Mouse (Mus musculus): ENCODE results near the gene Dner. TPM values are rescaled to one million over a fixed set of nuclear protein-coding genes. Genes with fewer than 3 reads are reported as not detected.
A peak's percentile ranks its signal among the peaks of the same experiment; 100 is the strongest.

Dner gene
- total and polyA plus RNA-seq, 3 experiments: not detected

GRCm38 (mm10) chr1:84409514-84409913 is 286.5 kb downstream of the Dner start:
- Histone ChIP-seq H3K4me3 (ENCODE audit: control insufficient read depth in 1 of 2, insufficient read depth in 1 of 2, low read depth in 2 of 2, low read length in 2 of 2) (no peak overlapping the region), H3K9ac (ENCODE audit: control insufficient read depth, low read depth, low read length, poor library complexity, severe bottlenecking) (no peak overlapping the region), H3K27ac (ENCODE audit: control insufficient read depth, low read depth, low read length) (no peak overlapping the region), H3K79me2 (ENCODE audit: control insufficient read depth, insufficient read depth, low read length, poor library complexity) (no peaks in the 10 kb centered on the region), H3K4me1 (ENCODE audit: control insufficient read depth in 1 of 2, insufficient read depth in 2 of 2, low read length in 2 of 2) (no peaks in the 10 kb centered on the region; a peak in 1 of 4 replicates), H3K9me3 (replicated peaks; ENCODE audit: insufficient read depth, low read length) (no peaks in the 10 kb centered on the region), H3K36me3 (ENCODE audit: control insufficient read depth in 1 of 2, insufficient read depth in 2 of 2, low read length in 2 of 2) (no peaks in the 10 kb centered on the region), H3K27me3 (ENCODE audit: control insufficient read depth in 1 of 2, insufficient read depth in 2 of 2, low read length in 2 of 2) (no peaks in the 10 kb centered on the region)
- DNase-seq (ENCODE audit: low read depth, low spot score): no peak
- TF ChIP-seq ZKSCAN1 (IDR thresholded peaks at IDR 0.05; ENCODE audit: low read depth, low read length) (no peak), CHD1 (IDR thresholded peaks at IDR 0.05; ENCODE audit: low read depth, low read length) (no peak), POLR2AphosphoS2 (IDR thresholded peaks at IDR 0.05; ENCODE audit: low read length) (no peak), BHLHE40 (IDR thresholded peaks at IDR 0.05; ENCODE audit: borderline replicate concordance, low read depth, low read length) (no peak), CHD2 (IDR thresholded peaks at IDR 0.05; ENCODE audit: low read length) (no peak), RAD21 (IDR thresholded peaks at IDR 0.05; ENCODE audit: low read depth, low read length) (no peak), CTCF (IDR thresholded peaks at IDR 0.05 in 2 of 3, conservative IDR thresholded peaks at IDR 0.05 in 1 of 3; ENCODE audit: control insufficient read depth in 1 of 3, insufficient read depth in 1 of 3, low read depth in 2 of 3, low read length in 3 of 3, poor library complexity in 1 of 3, severe bottlenecking in 1 of 3) (no peak), MEF2A (IDR thresholded peaks at IDR 0.05; ENCODE audit: extremely low read depth, insufficient replicate concordance, low read depth, low read length, poor library complexity, severe bottlenecking) (no peak), ETS1 (IDR thresholded peaks at IDR 0.05; ENCODE audit: low read depth, low read length) (no peak), ZMIZ1 (IDR thresholded peaks at IDR 0.05; ENCODE audit: low read depth, low read length) (no peak)

GRCm38 (mm10) chr1:84408873-84409272 is 287.1 kb downstream of the Dner start:
- Histone ChIP-seq H3K27ac (ENCODE audit: control insufficient read depth, low read depth, low read length) (no peak overlapping the region), H3K27me3 (ENCODE audit: control insufficient read depth in 1 of 2, insufficient read depth in 2 of 2, low read length in 2 of 2) (no peaks in the 10 kb centered on the region), H3K9me3 (replicated peaks; ENCODE audit: insufficient read depth, low read length) (no peaks in the 10 kb centered on the region), H3K4me3 (ENCODE audit: control insufficient read depth in 1 of 2, insufficient read depth in 1 of 2, low read depth in 2 of 2, low read length in 2 of 2) (no peak overlapping the region), H3K4me1 (ENCODE audit: control insufficient read depth in 1 of 2, insufficient read depth in 2 of 2, low read length in 2 of 2) (no peaks in the 10 kb centered on the region; a peak in 1 of 4 replicates), H3K36me3 (ENCODE audit: control insufficient read depth in 1 of 2, insufficient read depth in 2 of 2, low read length in 2 of 2) (no peaks in the 10 kb centered on the region), H3K79me2 (ENCODE audit: control insufficient read depth, insufficient read depth, low read length, poor library complexity) (no peaks in the 10 kb centered on the region), H3K9ac (ENCODE audit: control insufficient read depth, low read depth, low read length, poor library complexity, severe bottlenecking) (no peak overlapping the region)
- no peak for TF ChIP-seq TBP (IDR thresholded peaks at IDR 0.05; ENCODE audit: low read depth, low read length)
- TF ChIP-seq MYB (IDR thresholded peaks at IDR 0.05; ENCODE audit: low read depth, low read length): no peak
- no peak for TF ChIP-seq HCFC1 (IDR thresholded peaks at IDR 0.05; ENCODE audit: low read depth, low read length)
- no peak for TF ChIP-seq RCOR1 (IDR thresholded peaks at IDR 0.05; ENCODE audit: low read depth, low read length)
- TF ChIP-seq UBTF (IDR thresholded peaks at IDR 0.05; ENCODE audit: borderline replicate concordance, insufficient read depth, low read depth, low read length): no peak
- no peak for DNase-seq (ENCODE audit: low read depth, low spot score)

GRCm38 (mm10) chr1:84406891-84407290 is 289.1 kb downstream of the Dner start:
- Histone ChIP-seq H3K27ac (ENCODE audit: control insufficient read depth, low read depth, low read length) (peak overlapping the region; percentile 45), H3K4me3 (ENCODE audit: control insufficient read depth in 1 of 2, insufficient read depth in 1 of 2, low read depth in 2 of 2, low read length in 2 of 2) (no peak overlapping the region), H3K27me3 (ENCODE audit: control insufficient read depth in 1 of 2, insufficient read depth in 2 of 2, low read length in 2 of 2) (no peaks in the 10 kb centered on the region), H3K4me1 (ENCODE audit: control insufficient read depth in 1 of 2, insufficient read depth in 2 of 2, low read length in 2 of 2) (no peaks in the 10 kb centered on the region; a peak in 1 of 4 replicates), H3K79me2 (ENCODE audit: control insufficient read depth, insufficient read depth, low read length, poor library complexity) (no peaks in the 10 kb centered on the region), H3K36me3 (ENCODE audit: control insufficient read depth in 1 of 2, insufficient read depth in 2 of 2, low read length in 2 of 2) (no peaks in the 10 kb centered on the region), H3K9ac (ENCODE audit: control insufficient read depth, low read depth, low read length, poor library complexity, severe bottlenecking) (no peak overlapping the region), H3K9me3 (replicated peaks; ENCODE audit: insufficient read depth, low read length) (no peaks in the 10 kb centered on the region)
- no peak for TF ChIP-seq GATA1 (IDR thresholded peaks at IDR 0.05; ENCODE audit: low read depth, low read length)
- no peak for TF ChIP-seq UBTF (IDR thresholded peaks at IDR 0.05; ENCODE audit: borderline replicate concordance, insufficient read depth, low read depth, low read length)
- TF ChIP-seq CHD2 (IDR thresholded peaks at IDR 0.05; ENCODE audit: low read length): no peak
- TF ChIP-seq KAT2A (conservative IDR thresholded peaks at IDR 0.05; ENCODE audit: low read depth, low read length): no peak
- no peak for TF ChIP-seq BHLHE40 (IDR thresholded peaks at IDR 0.05; ENCODE audit: borderline replicate concordance, low read depth, low read length)
- 0 out of 2 replicates have a peak, but pooled peaks have one; percentile 41 for TF ChIP-seq JUND (IDR thresholded peaks at IDR 0.05; ENCODE audit: low read depth, low read length)
- peak; percentile 25 for DNase-seq (ENCODE audit: low read depth, low spot score)

All from MEL (cell line).